Mouse (Mus musculus): Measurements from ENCODE around the gene Ubn1. TPM values are rescaled to one million over a fixed set of nuclear protein-coding genes. Genes with fewer than 3 reads are reported as not detected.

Ubn1 gene
- polyA plus RNA-seq (2012; ENCODE audit: insufficient read depth, insufficient read length, missing spikeins): 8.3 and 9.3 TPM in 2 replicates

DNA sequence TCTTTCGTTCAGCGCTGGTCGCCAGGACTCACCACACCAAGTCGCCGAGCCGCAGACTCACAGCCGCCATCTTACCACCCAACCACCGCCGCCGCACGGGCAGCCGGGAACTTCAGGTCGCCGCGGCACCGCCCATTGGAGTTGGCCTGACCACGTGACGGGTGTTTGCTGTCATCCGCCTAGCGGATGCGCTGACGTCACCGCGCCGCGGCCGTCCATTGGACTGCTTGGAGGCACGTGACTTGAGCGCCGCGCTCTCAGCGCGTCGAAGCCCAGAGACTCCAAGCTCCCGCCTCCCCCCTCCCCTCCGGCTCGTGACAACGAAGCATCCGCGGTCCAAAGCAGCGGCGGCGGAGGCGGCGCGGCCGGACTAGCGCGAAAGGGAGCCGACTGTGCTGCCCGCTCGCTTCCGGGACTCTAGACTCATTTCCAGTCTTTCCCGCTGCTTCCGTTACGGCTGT lies at the start of gene Ubn1, which contains the start of gene Glyr1:
Gene Ubn1, plus strand, starts transcription at position 284 of the 461 bp plus-strand sequence.
Gene Glyr1, minus strand, starts transcription at position 90 of the 461 bp plus-strand sequence.
- Histone ChIP-seq H3K27ac (replicated peaks; ENCODE audit: low read depth, low read length) (peak within 1 kb of the TSS; percentile 94), H3K4me3 (ENCODE audit: insufficient read depth, low read depth, low read length) (peak within 1 kb of the TSS; percentile 87), H3K4me1 (ENCODE audit: control insufficient read depth, insufficient read depth, insufficient read length, low read length) (no peaks in the 10 kb centered on the region; the same call in 1 of the 2 replicates)

DNA sequence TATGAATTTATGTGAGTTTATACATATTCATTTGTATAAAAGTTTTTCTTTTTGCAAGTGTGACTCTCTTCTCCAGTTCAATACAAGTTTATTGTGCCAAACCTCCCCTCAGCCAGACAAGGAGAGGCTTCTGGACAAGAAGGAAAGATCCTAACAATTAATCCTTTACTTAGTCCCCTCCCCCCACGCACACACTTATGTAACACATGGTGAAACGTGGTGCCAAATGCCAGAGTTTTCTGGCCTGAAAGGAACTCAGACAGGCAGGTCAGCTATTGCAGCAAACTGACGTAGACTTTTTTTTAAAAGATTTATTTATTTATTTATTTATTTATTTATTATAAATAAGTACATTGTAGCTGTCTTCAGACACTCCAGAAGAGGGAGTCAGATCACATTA lies 49.2 kb upstream of the Ubn1 start:
- H3K4me1 ChIP-seq (ENCODE audit: control insufficient read depth, insufficient read depth, insufficient read length, low read length): peaks cover 9% of the 10 kb centered on the region
- H3K4me3 ChIP-seq (ENCODE audit: insufficient read depth, low read depth, low read length): no peak overlapping the region
- H3K27ac ChIP-seq (replicated peaks; ENCODE audit: low read depth, low read length): no peak overlapping the region

DNA sequence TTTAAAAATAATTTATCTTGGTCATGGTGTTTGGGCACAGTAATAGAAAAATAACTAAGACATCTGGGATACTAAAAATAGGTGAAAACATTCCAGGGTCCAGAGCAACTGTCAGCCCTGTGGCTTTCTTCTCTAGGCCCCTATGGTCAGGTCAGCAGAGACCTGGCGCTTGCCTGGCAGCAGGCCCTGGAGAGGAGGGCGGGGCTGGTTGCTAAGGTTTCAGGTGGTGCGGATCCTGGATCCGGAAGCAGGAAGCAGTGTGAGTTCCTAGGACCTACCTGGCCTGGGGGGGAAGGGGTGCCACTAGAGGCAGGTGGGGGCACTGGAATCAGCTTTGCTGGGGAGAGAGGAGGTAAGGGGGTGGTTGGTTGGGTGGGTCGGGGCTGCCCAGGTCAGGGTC lies 42.8 kb upstream of the Ubn1 start, which contains the start of gene Smim22:
Gene Smim22, plus strand, starts transcription at position 222 of the 400 bp plus-strand sequence.
- Histone ChIP-seq H3K4me3 (ENCODE audit: insufficient read depth, low read depth, low read length) (no peak within 1 kb of the TSS), H3K4me1 (ENCODE audit: control insufficient read depth, insufficient read depth, insufficient read length, low read length) (peaks cover 1% of the 10 kb centered on the region; the same call in 1 of the 2 replicates), H3K27ac (replicated peaks; ENCODE audit: low read depth, low read length) (no peak within 1 kb of the TSS)

DNA sequence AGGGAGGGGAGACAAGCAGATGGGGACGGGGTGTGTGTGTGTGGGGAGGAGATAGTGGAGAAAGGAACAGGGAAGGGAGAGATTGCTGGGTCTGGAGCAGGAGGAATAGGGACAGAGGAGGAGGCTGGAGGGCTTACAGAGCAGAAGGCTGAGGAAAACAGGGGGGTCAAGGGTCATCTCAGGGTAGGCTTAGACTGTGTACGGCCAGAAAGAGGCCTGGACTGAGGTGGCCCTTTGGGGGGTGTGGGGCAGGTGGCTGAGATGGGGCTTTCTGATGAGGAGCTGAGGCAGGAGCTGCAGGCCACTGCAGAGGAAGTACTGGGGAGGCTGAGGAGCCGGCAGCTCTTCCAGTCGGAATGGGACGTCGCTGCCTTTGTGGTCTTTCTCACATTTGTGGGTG lies 42.4 kb upstream of the Ubn1 start:
- no peak overlapping the region for H3K27ac ChIP-seq (replicated peaks; ENCODE audit: low read depth, low read length)
- peaks cover 6% of the 10 kb centered on the region for H3K4me1 ChIP-seq (ENCODE audit: control insufficient read depth, insufficient read depth, insufficient read length, low read length)
- no peak overlapping the region for H3K4me3 ChIP-seq (ENCODE audit: insufficient read depth, low read depth, low read length)

DNA sequence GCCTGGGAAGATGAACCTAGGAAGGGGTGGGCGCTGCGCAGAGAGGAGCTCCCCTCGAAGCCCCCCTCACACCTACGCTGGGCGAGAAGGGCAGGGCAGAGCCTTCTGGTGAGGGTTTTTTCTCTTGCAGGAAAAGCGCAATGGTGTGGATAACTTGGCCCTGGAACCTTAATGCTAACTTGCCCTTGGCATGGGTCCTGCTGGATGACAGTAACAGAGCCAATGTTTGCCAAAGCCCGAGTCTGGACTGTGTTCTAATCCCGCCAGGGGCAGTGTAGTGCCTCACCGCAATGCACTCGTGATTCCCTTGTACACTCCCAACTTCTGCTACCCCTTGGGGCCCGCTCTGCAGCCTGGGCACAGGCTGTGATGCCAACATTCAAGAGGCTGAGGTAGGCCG lies 41.8 kb upstream of the Ubn1 start:
- no peak overlapping the region for H3K27ac ChIP-seq (replicated peaks; ENCODE audit: low read depth, low read length)
- no peak overlapping the region for H3K4me3 ChIP-seq (ENCODE audit: insufficient read depth, low read depth, low read length)
- H3K4me1 ChIP-seq (ENCODE audit: control insufficient read depth, insufficient read depth, insufficient read length, low read length): peaks cover 6% of the 10 kb centered on the region

DNA sequence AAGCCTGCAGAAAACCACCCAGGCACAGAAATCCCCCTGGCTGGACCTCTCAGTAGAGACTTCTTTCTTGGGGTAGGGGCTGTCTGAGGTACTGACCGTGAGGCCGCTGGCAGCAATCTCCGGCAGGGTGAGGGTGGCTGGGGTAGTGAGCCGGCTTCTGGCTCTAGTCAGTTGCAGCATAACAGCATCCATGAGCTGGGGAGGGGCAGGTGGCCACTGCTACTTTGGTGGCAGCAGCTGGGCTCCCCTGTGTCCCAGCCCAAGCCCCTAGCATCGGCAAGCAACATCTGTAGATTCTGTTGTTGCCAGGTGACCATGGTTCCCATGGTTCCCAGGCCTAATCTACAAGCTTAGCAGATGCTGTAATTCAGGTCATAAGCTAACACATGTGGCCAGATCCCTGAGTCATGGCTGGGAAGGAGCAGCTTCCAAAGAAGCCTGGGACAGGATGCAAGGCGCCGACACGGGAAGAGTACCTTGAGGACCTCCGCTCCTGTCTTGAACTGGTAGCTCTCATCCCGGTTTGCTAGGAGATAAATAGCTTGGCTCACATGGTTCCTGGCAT lies 39.4 kb upstream of the Ubn1 start:
- H3K4me3 ChIP-seq (ENCODE audit: insufficient read depth, low read depth, low read length): no peak overlapping the region
- no peak overlapping the region for H3K27ac ChIP-seq (replicated peaks; ENCODE audit: low read depth, low read length)
- peaks cover 6% of the 10 kb centered on the region for H3K4me1 ChIP-seq (ENCODE audit: control insufficient read depth, insufficient read depth, insufficient read length, low read length)

DNA sequence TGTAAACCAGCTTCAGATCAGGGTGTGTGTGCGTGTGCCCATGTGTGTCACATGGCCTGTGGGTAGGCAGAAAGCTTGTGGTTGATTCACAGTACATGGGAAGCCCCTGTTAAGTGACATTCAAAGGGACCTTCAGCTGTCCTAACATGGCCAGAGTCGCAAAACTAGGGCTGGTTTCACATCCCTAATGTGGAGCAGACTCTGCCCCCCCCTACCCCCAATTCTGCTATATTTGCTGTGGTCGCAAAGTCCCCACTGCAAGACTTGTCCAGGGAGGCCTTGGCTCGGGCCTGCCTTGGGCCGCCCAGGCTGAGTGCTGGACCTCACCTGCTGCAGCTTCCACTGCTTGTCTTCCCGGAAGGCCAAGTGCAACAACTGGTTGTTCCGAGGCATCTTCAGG lies 38.6 kb upstream of the Ubn1 start:
- Histone ChIP-seq H3K4me3 (ENCODE audit: insufficient read depth, low read depth, low read length) (no peak overlapping the region), H3K27ac (replicated peaks; ENCODE audit: low read depth, low read length) (no peak overlapping the region), H3K4me1 (ENCODE audit: control insufficient read depth, insufficient read depth, insufficient read length, low read length) (peaks cover 6% of the 10 kb centered on the region)

DNA sequence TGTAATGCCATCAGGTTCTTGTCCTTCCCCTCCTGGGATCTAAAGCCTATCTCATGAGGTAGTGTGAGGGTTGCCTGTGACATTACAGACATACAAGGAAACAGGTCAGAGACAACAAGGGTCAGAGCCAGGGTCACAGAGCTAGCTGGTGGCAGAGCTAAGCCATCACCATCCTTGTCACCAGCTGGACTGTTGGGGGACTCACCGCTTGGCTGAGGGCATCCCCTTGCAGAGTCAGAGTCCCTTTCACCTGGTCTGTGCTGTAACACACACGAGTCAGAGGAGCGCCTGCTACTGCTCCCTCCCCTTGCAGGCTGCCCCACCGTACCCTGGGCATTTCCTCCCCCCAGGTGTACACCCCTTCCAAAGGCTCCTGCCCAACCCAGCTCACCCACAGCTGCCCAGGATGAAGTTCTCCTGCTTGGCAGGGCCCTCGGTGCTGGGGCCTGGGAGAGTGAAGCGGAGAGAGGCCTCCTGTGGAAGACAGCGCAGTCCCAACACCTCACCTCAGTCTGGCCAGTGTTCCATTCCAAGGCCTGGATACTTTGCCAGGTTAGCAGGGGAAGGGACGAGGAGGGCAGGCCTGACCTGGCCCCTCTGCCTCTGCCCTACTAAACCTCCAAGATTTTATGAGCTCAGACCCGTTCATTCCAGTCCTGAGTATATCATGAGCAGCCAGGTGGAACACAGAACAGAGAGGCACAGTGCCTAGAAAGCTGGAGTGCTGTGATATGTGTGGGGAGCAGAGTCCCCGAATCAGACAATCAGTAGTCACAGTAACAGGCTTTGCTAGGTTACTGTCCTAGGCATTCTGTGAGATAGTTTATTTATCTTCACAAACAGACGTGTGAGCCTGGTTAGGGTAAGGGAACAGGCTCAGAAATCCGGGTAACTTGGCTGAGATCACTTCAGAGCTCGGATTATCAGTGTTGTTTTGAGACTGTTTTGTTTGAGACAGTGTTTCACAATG lies 37.5 kb upstream of the Ubn1 start:
- Histone ChIP-seq H3K27ac (replicated peaks; ENCODE audit: low read depth, low read length) (no peak overlapping the region), H3K4me1 (ENCODE audit: control insufficient read depth, insufficient read depth, insufficient read length, low read length) (peaks cover 6% of the 10 kb centered on the region), H3K4me3 (ENCODE audit: insufficient read depth, low read depth, low read length) (peak overlapping the region; percentile 67)

DNA sequence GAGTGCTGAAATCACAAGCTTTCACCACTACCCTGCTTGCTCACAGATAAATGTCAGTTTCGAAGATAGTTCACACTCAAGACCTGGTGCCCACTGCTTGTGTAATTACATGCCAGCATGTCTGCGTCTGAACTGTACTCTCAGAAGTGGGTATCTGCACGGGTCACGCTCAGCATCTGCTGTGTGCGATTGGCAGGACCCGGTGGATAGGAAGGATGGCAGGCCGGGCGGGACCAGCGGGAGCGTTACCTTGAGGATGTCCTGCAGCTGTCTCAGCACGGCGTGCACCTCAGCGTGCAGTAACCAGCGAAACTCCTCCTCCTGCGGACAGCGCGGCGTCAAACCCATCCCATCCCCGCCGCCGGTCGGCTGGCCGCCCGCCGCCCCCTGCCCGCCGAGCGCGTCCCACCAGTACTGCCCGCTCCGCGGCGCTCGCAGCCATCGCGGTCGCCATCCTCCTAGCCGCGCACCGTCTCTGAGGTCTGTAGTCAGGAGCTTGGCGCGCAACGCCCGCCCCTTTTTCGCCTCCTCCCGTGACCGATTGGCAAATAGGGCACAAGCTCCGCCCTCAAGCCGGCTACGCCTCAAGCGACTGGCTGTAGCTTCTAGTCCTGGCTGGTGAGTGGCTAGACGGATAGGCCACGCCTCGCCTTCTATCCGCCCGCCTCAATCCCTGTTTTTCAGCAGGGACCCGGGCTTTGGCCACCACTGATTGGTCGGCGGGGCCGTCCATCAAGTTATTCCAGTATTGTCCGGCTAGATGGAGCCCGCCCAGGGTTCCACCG lies 36.6 kb upstream of the Ubn1 start, which contains the start of gene Rogdi:
Gene Rogdi, minus strand, starts transcription at position 500 of the 785 bp plus-strand sequence.
- peaks cover 6% of the 10 kb centered on the region for H3K4me1 ChIP-seq (ENCODE audit: control insufficient read depth, insufficient read depth, insufficient read length, low read length)
- peak within 1 kb of the TSS; percentile 67 for H3K4me3 ChIP-seq (ENCODE audit: insufficient read depth, low read depth, low read length)
- H3K27ac ChIP-seq (replicated peaks; ENCODE audit: low read depth, low read length): no peak within 1 kb of the TSS

DNA sequence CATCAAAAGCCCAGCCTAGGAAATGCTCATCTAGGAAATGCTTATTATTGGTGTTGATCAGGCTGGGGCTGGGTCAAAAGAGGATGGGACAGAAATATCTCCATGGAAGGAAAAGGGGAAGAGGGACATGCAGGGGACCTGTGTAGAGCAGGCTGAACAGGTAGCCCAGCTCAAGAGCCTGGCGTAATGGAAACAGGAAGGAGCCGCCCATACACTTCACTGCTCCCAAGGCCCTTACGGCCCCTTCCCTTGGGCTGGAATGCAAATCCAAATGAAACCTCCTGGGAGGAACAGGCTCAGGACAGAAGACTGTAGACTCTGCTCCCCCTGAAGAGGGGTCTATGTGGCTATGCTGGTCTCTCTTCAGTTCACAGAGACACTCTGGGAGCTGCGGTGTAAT lies 35.3 kb upstream of the Ubn1 start:
- Histone ChIP-seq H3K4me1 (ENCODE audit: control insufficient read depth, insufficient read depth, insufficient read length, low read length) (peaks cover 6% of the 10 kb centered on the region), H3K27ac (replicated peaks; ENCODE audit: low read depth, low read length) (no peak overlapping the region), H3K4me3 (ENCODE audit: insufficient read depth, low read depth, low read length) (no peak overlapping the region)

DNA sequence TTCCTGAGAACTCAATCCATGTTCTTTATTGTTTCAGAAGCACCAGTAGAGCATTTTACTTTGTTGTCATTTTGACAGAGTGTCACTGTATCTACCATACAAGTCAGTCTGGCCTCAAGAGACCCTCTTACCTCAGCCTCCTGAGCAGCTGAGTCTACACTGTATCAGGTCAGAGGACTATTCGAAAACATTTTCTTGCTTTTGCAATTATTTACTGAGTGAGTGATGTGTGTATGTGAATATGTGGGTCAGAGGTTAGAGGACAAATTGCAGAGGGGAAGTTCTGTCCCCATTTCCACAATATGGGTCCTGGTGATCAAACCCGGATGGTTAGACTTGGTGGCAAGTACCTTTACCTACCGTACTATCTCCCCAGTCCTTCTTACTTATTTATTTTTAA lies 25.8 kb upstream of the Ubn1 start:
- no peak overlapping the region for H3K27ac ChIP-seq (replicated peaks; ENCODE audit: low read depth, low read length)
- no peak overlapping the region for H3K4me3 ChIP-seq (ENCODE audit: insufficient read depth, low read depth, low read length)
- H3K4me1 ChIP-seq (ENCODE audit: control insufficient read depth, insufficient read depth, insufficient read length, low read length): no peaks in the 10 kb centered on the region

DNA sequence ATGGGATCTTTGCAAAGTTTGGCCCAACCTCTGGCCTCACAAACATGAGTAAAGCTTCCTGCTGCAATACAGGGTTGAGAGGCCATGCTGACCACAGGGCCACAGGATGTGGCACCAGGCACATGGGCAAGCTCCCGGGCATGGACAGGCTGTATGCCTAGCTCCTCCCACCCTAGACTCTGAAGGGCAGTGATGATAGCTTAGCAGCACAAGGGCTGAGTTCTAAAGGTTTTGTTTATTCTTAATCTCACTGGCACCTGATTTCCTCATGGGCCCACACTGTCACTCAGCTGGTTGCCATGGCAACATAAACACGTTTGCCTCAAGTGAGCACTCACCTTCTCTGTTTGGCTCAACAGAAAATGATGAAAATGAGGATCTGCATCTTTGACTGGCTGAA lies 20.0 kb upstream of the Ubn1 start:
- Histone ChIP-seq H3K4me1 (ENCODE audit: control insufficient read depth, insufficient read depth, insufficient read length, low read length) (no peaks in the 10 kb centered on the region), H3K4me3 (ENCODE audit: insufficient read depth, low read depth, low read length) (no peak overlapping the region), H3K27ac (replicated peaks; ENCODE audit: low read depth, low read length) (no peak overlapping the region)

DNA sequence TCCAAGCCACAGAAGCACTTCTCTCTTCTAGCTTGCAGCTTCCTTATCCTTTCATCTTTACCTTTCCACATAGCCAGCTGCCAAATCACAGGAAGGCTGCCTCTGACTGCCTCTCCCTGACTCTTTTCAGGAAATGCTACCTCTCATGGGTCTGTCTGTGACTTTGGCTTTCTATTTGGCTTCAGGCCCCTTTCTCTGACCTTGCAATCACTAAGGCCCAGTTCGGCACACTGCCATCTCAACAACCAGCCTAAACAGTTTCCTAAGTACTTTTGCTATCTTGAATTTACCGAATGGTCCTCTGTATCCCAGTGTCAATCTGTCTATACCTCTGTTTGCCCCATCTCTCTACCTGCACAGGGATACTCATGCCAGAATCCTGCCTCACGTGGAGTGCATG lies 14.3 kb upstream of the Ubn1 start:
- H3K4me1 ChIP-seq (ENCODE audit: control insufficient read depth, insufficient read depth, insufficient read length, low read length): no peaks in the 10 kb centered on the region

DNA sequence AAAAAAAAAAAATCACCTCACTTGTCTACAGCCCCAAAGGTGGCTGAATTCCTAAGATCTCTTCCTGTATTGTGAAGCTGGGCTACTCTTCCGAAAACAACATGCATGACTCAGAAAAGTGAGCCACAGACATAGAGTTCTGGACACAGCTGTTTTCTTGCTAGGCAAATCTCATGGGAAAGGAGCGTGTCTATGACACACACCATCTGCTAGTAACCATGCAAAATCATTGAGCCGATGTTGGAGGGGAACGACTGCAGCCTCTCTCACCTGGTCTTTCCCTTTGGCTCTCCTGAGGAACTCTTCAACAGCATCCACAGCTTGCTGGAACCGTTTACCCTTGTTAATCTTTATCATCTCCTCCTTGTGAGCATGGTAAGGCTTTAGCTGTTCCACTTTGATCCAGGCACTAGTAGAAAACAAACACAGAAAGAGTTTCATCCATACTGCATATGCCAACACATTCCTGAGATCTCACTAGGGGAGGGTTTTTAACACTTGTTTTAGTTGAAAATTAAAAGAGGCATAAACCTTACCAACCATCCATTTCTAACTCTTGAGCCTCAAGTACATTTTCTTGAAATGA lies 13.1 kb upstream of the Ubn1 start:
- H3K4me1 ChIP-seq (ENCODE audit: control insufficient read depth, insufficient read depth, insufficient read length, low read length): no peaks in the 10 kb centered on the region
- H3K27ac ChIP-seq (replicated peaks; ENCODE audit: low read depth, low read length): no peak overlapping the region

More for the DNA sequence above, 14.3 kb upstream of the Ubn1 start:
- no peak overlapping the region for H3K27ac ChIP-seq (replicated peaks; ENCODE audit: low read depth, low read length)
- H3K4me3 ChIP-seq (ENCODE audit: insufficient read depth, low read depth, low read length): no peak overlapping the region

More for the DNA sequence above, 13.1 kb upstream of the Ubn1 start:
- no peak overlapping the region for H3K4me3 ChIP-seq (ENCODE audit: insufficient read depth, low read depth, low read length)
